Comparison of ENCODE assay signal across 8 mouse cellular contexts in genomic region chr3:126597596-126598328, GRCm38 (mm10). TPM values are rescaled to one million over a fixed set of nuclear protein-coding genes. Genes with fewer than 3 reads are reported as not detected.
A peak's percentile ranks its signal among the peaks of the same experiment; 100 is the strongest.
DNase-seq lines count a peak whose midpoint lies in the region; ATAC-seq and TF ChIP-seq lines count a peak whose summit lies in the region.

No protein-coding gene starts in this region.

- intact Hi-C loops in left cerebral cortex, postnatal 36 days (cut with DNase I), result loop anchor here (5.0 kb wide), 2 partner anchors 70 to 305 kb away; no protein-coding TSS in a partner anchor

- H3K9me3 ChIP-seq in heart, embryonic 16.5 days (replicated peaks; ENCODE audit: control insufficient read depth, low read length), result no peaks in the 10 kb centered on the region
- no peaks in the 10 kb centered on the region for H3K9me3 ChIP-seq in midbrain, embryonic 15.5 days

- no peaks in the 10 kb centered on the region for H3K4me1 ChIP-seq in cortical plate, adult 2 months (ENCODE audit: control insufficient read depth, insufficient read depth, low read length)
- H3K4me1 ChIP-seq in heart, embryonic 16.5 days (ENCODE audit: control insufficient read depth, insufficient read depth, low read length), result peaks cover 13% of the 10 kb centered on the region
- no peaks in the 10 kb centered on the region for H3K4me1 ChIP-seq in midbrain, embryonic 15.5 days

- TF ChIP-seq POLR2A in cortical plate, adult 2 months (IDR thresholded peaks at IDR 0.05; ENCODE audit: extremely low read depth, insufficient read depth, low read length), result no peak

- peak; percentile 88 for DNase-seq in heart, adult 11 months
- no peak for DNase-seq in heart, postnatal 4 days
- peak; percentile 63 for DNase-seq in CD4-positive, CD25-positive, alpha-beta regulatory T cell, adult 2 months (ENCODE audit: low read depth, low spot score)
- DNase-seq in left cerebral cortex, postnatal 36 days (ENCODE audit: low spot score in 2 of 2), result peak; percentile 26 to 35
- no peak for DNase-seq in testis, postnatal 10 days (ENCODE audit: low spot score)

- H3K4me2 ChIP-seq in heart, embryonic 16.5 days (ENCODE audit: low read depth, low read length), result peak overlapping the region; percentile 98
- H3K4me2 ChIP-seq in midbrain, embryonic 15.5 days, result peak overlapping the region; percentile 94

- no peak for TF ChIP-seq CTCF in cortical plate, adult 2 months (IDR thresholded peaks at IDR 0.05; ENCODE audit: extremely low read depth, insufficient read depth, low read length)

- WGBS in heart, embryonic 16.5 days, result under 1% methylated on average over 29 of the region's 29 CpGs
- WGBS in midbrain, embryonic 15.5 days, result 1% methylated on average over 29 of the region's 29 CpGs

- no peak for ATAC-seq in heart, embryonic 16.5 days (replicated peaks; ENCODE audit: extremely low read depth, insufficient read depth, low FRiP score)
- ATAC-seq in midbrain, embryonic 15.5 days (replicated peaks), result no peak; the same call in 1 of the 2 replicates

- peak overlapping the region; percentile 98 for H3K27ac ChIP-seq in cortical plate, adult 2 months (ENCODE audit: insufficient read depth, low read length)
- peak overlapping the region; percentile 100 for H3K27ac ChIP-seq in heart, embryonic 16.5 days (ENCODE audit: low read length)
- H3K27ac ChIP-seq in midbrain, embryonic 15.5 days, result peak overlapping the region; percentile 97

- H3K4me3 ChIP-seq in cortical plate, adult 2 months (ENCODE audit: insufficient read depth, low read length), result peak overlapping the region; percentile 82
- peak overlapping the region; percentile 93 for H3K4me3 ChIP-seq in heart, embryonic 16.5 days (ENCODE audit: low read length)
- peak overlapping the region; percentile 93 for H3K4me3 ChIP-seq in midbrain, embryonic 15.5 days

- peak overlapping the region; percentile 97 for H3K9ac ChIP-seq in heart, embryonic 16.5 days (ENCODE audit: low read length)
- peak overlapping the region; percentile 90 for H3K9ac ChIP-seq in midbrain, embryonic 15.5 days

- no peaks in the 10 kb centered on the region for H3K27me3 ChIP-seq in heart, embryonic 16.5 days (ENCODE audit: control insufficient read depth, insufficient read depth, low read length)
- no peaks in the 10 kb centered on the region; the same call in 1 of the 2 replicates for H3K27me3 ChIP-seq in midbrain, embryonic 15.5 days (replicated peaks)

- peaks cover 13% of the 10 kb centered on the region for H3K36me3 ChIP-seq in heart, embryonic 16.5 days (ENCODE audit: control insufficient read depth, insufficient read depth)
- no peaks in the 10 kb centered on the region for H3K36me3 ChIP-seq in midbrain, embryonic 15.5 days (replicated peaks)

RNA-seq across cellular contexts. Expression of gene Camk2d, which starts 1.7 kb away (rescaled TPM):
- 100 to 1,000 TPM; 208 to 210 TPM for total RNA-seq in heart, postnatal 4 days (2021)
- polyA plus RNA-seq in cortical plate, adult 2 months (2012; rRNA removed), result 62.7 and 66.4 TPM in 2 replicates
- polyA plus RNA-seq in heart, embryonic 16.5 days (2015; fragmentation: Nextera tagmentation; extraction: Ambion mirVana), result 111 and 112 TPM in 2 replicates
- 100 to 1,000 TPM; 143 to 185 TPM for total RNA-seq in left cerebral cortex, postnatal 36 days (2021)
- 54.7 and 54.8 TPM in 2 replicates for polyA plus RNA-seq in midbrain, embryonic 15.5 days (2015; fragmentation: Nextera tagmentation; extraction: Ambion mirVana)

Comparison
In these comparisons a context has a peak if more than half of its experiments do, and no peak if none do; other contexts are left out.
1. DNase-seq: peak in heart, adult 11 months (single experiment), CD4-positive, CD25-positive, alpha-beta regulatory T cell, adult 2 months (single experiment) and left cerebral cortex, postnatal 36 days (2 of 2); none in heart, postnatal 4 days (single experiment) and testis, postnatal 10 days (single experiment).
2. Peak in every context shown above with its lines, with median percentiles within 50 percentile points of each other: H3K27ac ChIP-seq and H3K4me3 ChIP-seq.